Mouse (Mus musculus) limb, embryonic 11.5 days (tissue): ENCODE measurements at regions not wholly inside any gene's neighbourhood (a gene's known extent, or its start where the extent isn't known, plus 50 kb on each side); places are given as distances from the start of the nearest gene placed in this dataset.

Experiments used
- ATAC-seq: fragments of 200-750 bp; cut with Nextera tagmentation; 2 replicates; pipeline ENCODE4 v1.8.0; 2017; ENCODE audit warnings: low read depth; ENCODE audit not compliant: insufficient number of reproducible peaks, low FRiP score, low TSS enrichment
- DNase-seq: peaks from one replicate; pipeline ENCODE4 v3.0.0-alpha.2; 2015; ENCODE audit warnings: low spot score
- H3K27ac ChIP-seq: fragments of 300-500 bp; sonication (generic); replicated peaks from 2 replicates; pipeline ENCODE4 v1.5.1; 2014; ENCODE audit warnings: low read depth, mild to moderate bottlenecking, low read length
- H3K27me3 ChIP-seq: fragments of 300-500 bp; sonication (generic); 2 replicates; pipeline ENCODE4 v1.6.1; 2014; ENCODE audit warnings: mild to moderate bottlenecking, low read length, mixed read lengths; ENCODE audit not compliant: control insufficient read depth, insufficient read depth
- H3K36me3 ChIP-seq: fragments of 300-500 bp; sonication (generic); 2 replicates; pipeline ENCODE4 v1.6.1; 2014; ENCODE audit warnings: mild to moderate bottlenecking, low read length, moderate library complexity, mixed read lengths; ENCODE audit not compliant: control insufficient read depth, insufficient read depth
- H3K4me1 ChIP-seq: fragments of 300-500 bp; sonication (generic); 2 replicates; pipeline ENCODE4 v1.6.1; 2014; ENCODE audit warnings: low read length, mixed read lengths; ENCODE audit not compliant: control insufficient read depth, insufficient read depth
- H3K4me2 ChIP-seq: fragments of 300-500 bp; sonication (generic); 2 replicates; pipeline ENCODE4 v1.6.1; 2014; ENCODE audit warnings: low read depth, mild to moderate bottlenecking, moderate library complexity; ENCODE audit not compliant: severe bottlenecking
- H3K4me3 ChIP-seq: fragments of 300-500 bp; sonication (generic); 2 replicates; pipeline ENCODE4 v1.5.1; 2014; ENCODE audit warnings: low read depth, low read length
- H3K9ac ChIP-seq: fragments of 300-500 bp; sonication (generic); 2 replicates; pipeline ENCODE4 v1.6.1; 2014; ENCODE audit warnings: mild to moderate bottlenecking, low read length
- H3K9me3 ChIP-seq: fragments of 300-500 bp; sonication (generic); 2 replicates; pipeline ENCODE4 v1.6.1; 2016; ENCODE audit warnings: low read length; ENCODE audit not compliant: control insufficient read depth
- WGBS: fragments of 180-500 bp; shearing (Covaris S2); extraction: QIAGEN DNeasy Blood & Tissue Kit; methylation state at CpG from one replicate; pipeline ENCODE4 v1.1.7; 2014; 5-methylcytosine and 5-hydroxymethylcytosine counted together

DNA sequence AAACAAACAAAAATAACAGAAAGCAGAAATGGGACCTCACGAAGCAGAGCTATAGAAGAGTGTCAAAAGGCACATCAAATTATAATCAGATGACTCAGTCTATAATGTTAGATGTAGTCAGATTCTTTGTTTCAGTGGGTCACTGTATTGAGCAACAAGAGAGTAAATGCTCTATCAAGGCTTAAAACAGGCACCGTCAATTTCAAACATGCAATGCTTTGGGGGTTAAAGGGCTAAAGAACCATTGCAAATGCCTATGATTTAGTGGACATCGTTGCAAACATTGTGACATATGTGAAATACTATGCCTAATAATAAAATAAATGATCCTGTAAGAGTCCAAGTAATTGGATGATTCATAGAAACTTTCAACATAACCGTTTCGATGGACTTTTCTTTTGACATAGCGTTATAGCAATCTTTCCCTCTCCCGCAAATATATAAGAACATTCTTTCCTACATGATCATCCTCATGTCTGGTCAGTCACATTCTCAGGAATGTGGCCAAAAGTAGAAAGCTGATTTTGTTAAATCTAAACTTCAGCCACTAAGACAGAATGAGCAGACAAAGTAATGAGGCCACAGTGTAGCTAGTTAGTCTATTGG is 149.9 kb upstream of the Cep162 start:
- no peak overlapping the region for H3K27ac ChIP-seq
- H3K36me3 ChIP-seq: no peaks in the 10 kb centered on the region
- H3K9ac ChIP-seq: no peak overlapping the region
- H3K4me2 ChIP-seq: no peak overlapping the region
- H3K4me3 ChIP-seq: no peak overlapping the region
- DNase-seq (no peak), ATAC-seq (no peak)
- WGBS: 84% methylated on average over 7 of the region's 7 CpGs
- H3K27me3 ChIP-seq: peaks cover 4% of the 10 kb centered on the region; the same call in 1 of the 2 replicates
- H3K4me1 ChIP-seq: peaks cover 17% of the 10 kb centered on the region; the same call in 1 of the 2 replicates
- H3K9me3 ChIP-seq: no peaks in the 10 kb centered on the region

DNA sequence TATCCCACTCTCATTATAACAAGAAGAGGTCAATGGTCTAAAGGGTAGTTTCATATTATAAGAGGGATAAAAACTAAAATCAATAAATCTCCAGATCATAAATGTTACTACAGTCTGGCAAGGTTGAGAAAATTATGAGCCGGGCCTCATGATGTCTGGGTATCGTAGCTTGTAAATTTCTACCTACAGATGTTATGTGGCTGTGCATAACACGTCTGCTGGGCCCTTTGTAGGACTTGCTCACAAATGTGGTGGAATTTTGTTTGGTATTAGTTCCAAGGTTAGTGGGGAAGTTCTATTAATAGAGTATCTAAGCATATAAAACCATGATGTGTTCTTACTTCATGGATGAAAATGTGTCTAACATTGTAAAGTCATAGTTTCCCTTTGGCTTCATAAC is 146.7 kb upstream of the Cep162 start:
- Histone ChIP-seq H3K4me1 (peaks cover 10% of the 10 kb centered on the region; the same call in 1 of the 2 replicates), H3K36me3 (no peaks in the 10 kb centered on the region), H3K4me2 (no peak overlapping the region), H3K9me3 (no peaks in the 10 kb centered on the region), H3K4me3 (no peak overlapping the region), H3K9ac (no peak overlapping the region), H3K27ac (no peak overlapping the region), H3K27me3 (peaks cover 4% of the 10 kb centered on the region; the same call in 1 of the 2 replicates)
- ATAC-seq (peak; percentile 73; the same call in 1 of the 2 replicates), DNase-seq (no peak)
- 38% methylated on average over 3 of the region's 3 CpGs for WGBS

DNA sequence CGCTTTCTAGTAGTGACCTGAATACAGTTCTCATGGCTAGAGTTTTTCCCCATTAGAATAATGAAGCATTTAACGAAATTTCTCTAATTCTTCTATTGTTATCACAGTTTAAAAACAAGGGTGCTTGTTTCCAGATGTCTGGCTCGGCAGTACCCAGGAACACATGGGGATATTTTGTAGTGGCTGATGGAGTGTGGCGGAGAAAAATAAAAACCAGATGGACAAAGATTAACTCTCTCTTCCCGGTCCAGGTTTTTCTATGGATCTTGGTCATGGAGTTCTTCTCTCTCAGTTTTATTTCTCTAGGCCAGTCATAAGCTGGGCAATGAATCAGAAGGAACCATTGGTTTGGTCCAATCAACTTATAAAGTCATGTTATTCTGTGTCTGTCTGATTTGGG is 132.2 kb upstream of the Cep162 start:
- H3K9ac ChIP-seq: no peak overlapping the region
- peak; percentile 51; the same call in 1 of the 2 replicates for ATAC-seq
- H3K27me3 ChIP-seq: no peaks in the 10 kb centered on the region
- H3K36me3 ChIP-seq: no peaks in the 10 kb centered on the region
- peaks cover 7% of the 10 kb centered on the region; the same call in 1 of the 2 replicates for H3K4me1 ChIP-seq
- H3K9me3 ChIP-seq: no peaks in the 10 kb centered on the region
- H3K27ac ChIP-seq: no peak overlapping the region
- DNase-seq: no peak
- no peak overlapping the region for H3K4me2 ChIP-seq
- H3K4me3 ChIP-seq: no peak overlapping the region
- WGBS: 17% methylated on average over 5 of the region's 5 CpGs

DNA sequence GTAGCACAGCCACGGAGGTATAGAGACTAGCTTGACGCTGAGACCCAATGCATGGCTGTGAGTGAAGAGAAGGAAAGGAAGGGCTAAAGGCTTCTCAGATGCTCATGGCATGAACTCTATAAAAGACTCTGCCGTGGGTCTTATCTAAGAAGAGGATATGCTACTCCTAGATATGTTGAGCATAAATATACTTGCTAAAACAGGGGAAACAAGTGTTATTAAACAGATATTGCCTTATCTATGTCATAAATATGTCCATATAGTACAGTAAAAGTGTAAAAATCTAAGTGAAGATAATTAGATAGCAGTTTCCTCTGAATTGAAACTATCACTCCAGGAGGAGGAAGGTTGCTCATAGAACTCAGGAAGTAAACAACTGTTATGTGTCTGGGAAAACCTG is 128.2 kb upstream of the Cep162 start:
- no peak for DNase-seq
- WGBS: 81% methylated on average over 3 of the region's 3 CpGs
- no peak overlapping the region for H3K27ac ChIP-seq

DNA sequence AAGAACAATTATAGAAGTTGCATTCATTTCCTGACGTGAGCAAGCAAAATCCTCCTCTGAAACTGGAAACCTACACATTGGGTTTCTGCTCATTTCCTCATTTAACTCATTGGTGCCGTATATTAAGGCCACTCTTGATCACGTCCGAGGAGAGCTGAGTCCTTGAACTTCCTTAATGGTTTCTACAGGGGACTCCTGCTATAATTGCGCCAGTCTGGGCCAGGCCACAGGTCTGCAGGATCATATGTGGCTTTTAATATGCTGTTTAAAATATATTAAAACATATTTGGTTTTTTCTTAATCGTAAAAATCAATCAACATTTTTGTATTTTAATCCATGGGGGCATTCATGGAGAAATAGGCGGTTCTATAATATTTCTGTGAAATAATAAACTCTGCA is 122.6 kb upstream of the Cep162 start:
- no peak overlapping the region for H3K4me2 ChIP-seq
- no peaks in the 10 kb centered on the region for H3K36me3 ChIP-seq
- 36% methylated on average over 7 of the region's 7 CpGs for WGBS
- H3K27me3 ChIP-seq: 0 out of 2 replicates have a peak, but pooled peaks cover 5% of the 10 kb centered on the region
- peaks cover 7% of the 10 kb centered on the region for H3K4me1 ChIP-seq
- ATAC-seq (no peak), DNase-seq (no peak)
- no peak overlapping the region for H3K9ac ChIP-seq
- H3K4me3 ChIP-seq: no peak overlapping the region
- no peak overlapping the region; the same call in 1 of the 2 replicates for H3K27ac ChIP-seq
- no peaks in the 10 kb centered on the region for H3K9me3 ChIP-seq

More for the DNA sequence above, 128.2 kb upstream of the Cep162 start:
- no peak overlapping the region for H3K4me2 ChIP-seq
- H3K9ac ChIP-seq: no peak overlapping the region
- H3K4me1 ChIP-seq: peaks cover 7% of the 10 kb centered on the region; the same call in 1 of the 2 replicates
- no peaks in the 10 kb centered on the region for H3K9me3 ChIP-seq
- no peak overlapping the region for H3K4me3 ChIP-seq
- H3K27me3 ChIP-seq: 0 out of 2 replicates have a peak, but pooled peaks cover 5% of the 10 kb centered on the region
- no peak for ATAC-seq
- no peaks in the 10 kb centered on the region for H3K36me3 ChIP-seq

DNA sequence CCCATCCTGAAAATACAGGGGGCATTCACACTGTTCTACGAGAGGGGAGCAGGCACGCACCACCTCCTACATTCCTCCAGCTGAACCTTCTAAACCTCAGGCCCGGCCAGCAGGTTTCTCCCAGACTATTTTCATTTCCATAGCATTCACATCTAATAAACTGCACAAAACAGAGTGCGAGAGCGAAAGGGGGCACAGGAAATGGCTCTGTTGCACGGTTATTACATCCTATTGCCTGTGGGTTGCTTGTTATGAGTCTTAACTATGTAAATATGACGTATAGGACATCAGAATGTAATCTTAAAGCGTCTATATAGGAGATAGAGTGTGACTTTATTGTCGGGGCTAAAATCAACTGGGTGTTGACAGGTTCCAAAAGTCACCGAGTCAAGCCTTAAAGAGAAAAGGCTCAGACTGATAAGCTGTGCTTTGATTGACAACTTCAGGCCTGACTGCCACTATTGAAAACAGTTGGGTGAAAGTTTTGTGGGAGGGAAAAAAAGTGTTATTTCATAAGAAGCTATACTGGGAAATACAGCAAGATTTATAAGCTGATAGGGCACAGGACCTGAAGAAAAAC is 121.5 kb upstream of the Cep162 start:
- Histone ChIP-seq H3K9me3 (no peaks in the 10 kb centered on the region), H3K4me2 (no peak overlapping the region), H3K27me3 (0 out of 2 replicates have a peak, but pooled peaks cover 5% of the 10 kb centered on the region), H3K4me1 (peaks cover 12% of the 10 kb centered on the region), H3K4me3 (no peak overlapping the region), H3K9ac (no peak overlapping the region), H3K36me3 (no peaks in the 10 kb centered on the region), H3K27ac (peak overlapping the region; percentile 16; the same call in 1 of the 2 replicates)
- ATAC-seq (peak; percentile 80), DNase-seq (peak; percentile 64)
- WGBS: 24% methylated on average over 10 of the region's 10 CpGs

DNA sequence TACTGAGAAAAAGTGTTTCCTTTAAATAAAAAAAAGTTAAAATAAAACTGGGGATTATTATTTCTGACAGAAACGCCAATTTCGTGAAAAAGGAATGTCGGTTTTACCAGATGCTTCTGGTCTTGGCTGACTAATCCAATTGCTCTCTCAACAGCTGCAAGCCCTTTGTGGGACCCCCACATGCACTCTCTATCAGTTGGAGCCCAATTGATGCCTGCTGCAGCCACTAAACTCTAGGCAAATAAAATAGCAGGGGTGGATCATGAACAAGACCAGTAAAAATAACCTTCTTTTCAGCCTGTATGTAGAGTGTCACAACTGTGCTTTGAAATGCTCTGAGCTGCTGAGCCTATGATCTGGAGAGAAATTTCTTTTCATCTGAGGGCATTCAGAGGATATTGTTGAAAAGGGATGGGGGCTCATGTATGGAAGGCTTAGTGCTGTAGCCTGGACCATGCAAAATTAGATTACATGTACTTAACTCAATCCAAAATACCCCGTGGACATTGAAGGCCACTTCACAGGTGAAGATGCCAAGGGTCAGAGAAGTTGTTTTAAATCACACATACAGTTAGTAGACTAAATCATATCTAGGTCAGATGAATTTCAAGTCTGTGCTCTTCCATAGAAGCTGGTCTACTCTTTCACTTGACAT is 117.0 kb upstream of the Cep162 start:
- Histone ChIP-seq H3K9ac (no peak overlapping the region), H3K4me1 (peaks cover 37% of the 10 kb centered on the region), H3K27me3 (0 out of 2 replicates have a peak, but pooled peaks cover 2% of the 10 kb centered on the region), H3K4me3 (no peak overlapping the region), H3K9me3 (no peaks in the 10 kb centered on the region), H3K4me2 (no peak overlapping the region), H3K36me3 (no peaks in the 10 kb centered on the region), H3K27ac (no peak overlapping the region)
- DNase-seq: no peak
- ATAC-seq: no peak
- WGBS: 40% methylated on average over 4 of the region's 4 CpGs

DNA sequence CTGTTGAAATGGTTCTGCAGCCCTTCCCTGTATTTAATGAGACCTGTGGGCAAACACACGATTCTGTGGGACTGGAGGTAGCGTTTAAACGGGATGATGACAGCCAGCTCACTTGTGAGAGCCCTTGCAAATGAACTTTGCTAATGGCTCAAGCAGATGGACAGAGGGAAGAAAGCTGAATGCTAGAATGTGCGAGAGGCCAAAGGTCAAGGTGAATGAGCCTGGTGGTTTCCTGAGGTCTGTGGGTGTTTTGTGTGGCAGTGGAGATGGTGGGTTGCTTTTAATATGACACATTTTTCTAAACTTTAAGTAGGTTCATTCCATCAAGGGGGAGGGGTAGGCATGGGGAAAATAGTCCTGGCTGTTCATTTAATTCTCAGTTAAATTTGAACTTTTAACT is 113.7 kb upstream of the Cep162 start:
- H3K9me3 ChIP-seq: no peaks in the 10 kb centered on the region
- DNase-seq: peak; percentile 74
- H3K36me3 ChIP-seq: no peaks in the 10 kb centered on the region
- H3K9ac ChIP-seq: no peak overlapping the region
- no peak overlapping the region for H3K4me2 ChIP-seq
- 13% methylated on average over 4 of the region's 4 CpGs for WGBS
- H3K27ac ChIP-seq: no peak overlapping the region
- H3K27me3 ChIP-seq: 0 out of 2 replicates have a peak, but pooled peaks cover 2% of the 10 kb centered on the region
- peaks cover 39% of the 10 kb centered on the region for H3K4me1 ChIP-seq
- no peak overlapping the region for H3K4me3 ChIP-seq
- peak; percentile 49; the same call in 1 of the 2 replicates for ATAC-seq
